Mouse (Mus musculus) testis, adult 2 months (tissue): Measurements from ENCODE around the gene Abca12.

ENCODE experiments used
- CTCF ChIP-seq: fragments of 200-500 bp; IDR thresholded peaks from 2 replicates; pipeline ENCODE4 v1.5.1; 2012; ENCODE audit warnings: low read depth, mild to moderate bottlenecking, inconsistent platforms, low read length, moderate library complexity; ENCODE audit not compliant: control insufficient read depth, insufficient read depth, insufficient replicate concordance
- POLR2A ChIP-seq: fragments of 200-500 bp; IDR thresholded peaks from 2 replicates; pipeline ENCODE4 v1.6.1; 2012; ENCODE audit warnings: low read depth, mild to moderate bottlenecking, inconsistent platforms, low read length, moderate library complexity; ENCODE audit not compliant: control insufficient read depth

GRCm38 (mm10) chr1:71373090-71373489, 41.6 kb downstream of the Abca12 start:
- TF ChIP-seq CTCF = no peak
- no peak for TF ChIP-seq POLR2A
